Mouse (Mus musculus) myocyte (in vitro differentiated cells): ENCODE data around the gene Masp2. TPM values are rescaled to one million over a fixed set of nuclear protein-coding genes. Genes with fewer than 3 reads are reported as not detected.
A peak's percentile ranks its signal among the peaks of the same experiment; 100 is the strongest.

Source experiments
- H3K27me3 ChIP-seq: one replicate; pipeline ENCODE4 v1.6.1; 2011; ENCODE audit not compliant: control insufficient read depth, insufficient read depth, insufficient read length
- H3K36me3 ChIP-seq: one replicate; pipeline ENCODE4 v1.6.1; 2011; ENCODE audit not compliant: control insufficient read depth, insufficient read depth
- H3K4me2 ChIP-seq: one replicate; pipeline ENCODE4 v1.6.1; 2011; ENCODE audit warnings: low read depth, control low read depth
- H3K4me3 ChIP-seq: one replicate; pipeline ENCODE4 v1.5.1; 2011; ENCODE audit warnings: mild to moderate bottlenecking, control low read depth, moderate library complexity
- H3K79me2 ChIP-seq: one replicate; pipeline ENCODE4 v1.6.1; 2011; ENCODE audit not compliant: control insufficient read depth, insufficient read depth
- H3ac ChIP-seq: one replicate; pipeline ENCODE4 v1.6.1; 2011; ENCODE audit not compliant: control insufficient read depth, insufficient read length
- CEBPB ChIP-seq: IDR thresholded peaks from 2 replicates; pipeline ENCODE4 v1.6.1; 2011; ENCODE audit warnings: mild to moderate bottlenecking, moderate library complexity; ENCODE audit not compliant: poor library complexity, insufficient read depth, severe bottlenecking
- E2F4 ChIP-seq: IDR thresholded peaks from one replicate; pipeline ENCODE4 v1.6.1; 2011; ENCODE audit warnings: mild to moderate bottlenecking, control low read depth, moderate library complexity; ENCODE audit not compliant: insufficient read depth
- MAX ChIP-seq: IDR thresholded peaks from one replicate; pipeline ENCODE4 v1.6.1; 2011; ENCODE audit warnings: low read depth, mild to moderate bottlenecking, control low read depth
- MYOD1 ChIP-seq, 3 experiments: IDR thresholded peaks; one replicate each; pipeline ENCODE4 v1.6.1; 2011; ENCODE audit warnings: control low read depth in 2 of 3, low read depth in 2 of 3, mild to moderate bottlenecking in 2 of 3, moderate library complexity in 1 of 3; ENCODE audit not compliant: insufficient read length in 2 of 3, control insufficient read depth in 1 of 3
- MYOG ChIP-seq, 3 experiments: IDR thresholded peaks; one replicate each; pipeline ENCODE4 v1.6.1; 2011; ENCODE audit warnings: control low read depth in 2 of 3, low read depth in 2 of 3, mild to moderate bottlenecking in 2 of 3; ENCODE audit not compliant: insufficient read length in 2 of 3, control insufficient read depth in 1 of 3, insufficient read depth in 1 of 3
- POLR2A ChIP-seq: IDR thresholded peaks from one replicate; pipeline ENCODE4 v1.6.1; 2011; ENCODE audit warnings: low read depth, mild to moderate bottlenecking, control low read depth, moderate library complexity; ENCODE audit not compliant: insufficient read length
- POLR2AphosphoS2 ChIP-seq: IDR thresholded peaks from one replicate; pipeline ENCODE4 v1.6.1; 2011; ENCODE audit warnings: low read depth, control low read depth; ENCODE audit not compliant: insufficient read length
- REST ChIP-seq: IDR thresholded peaks from one replicate; pipeline ENCODE4 v1.6.1; 2011; ENCODE audit warnings: mild to moderate bottlenecking, control low read depth, moderate library complexity; ENCODE audit not compliant: insufficient read depth, insufficient read length
- SRF ChIP-seq: IDR thresholded peaks from one replicate; pipeline ENCODE4 v1.6.1; 2011; ENCODE audit warnings: low read depth; ENCODE audit not compliant: control insufficient read depth, insufficient read length
- TCF12 ChIP-seq: IDR thresholded peaks from one replicate; pipeline ENCODE4 v1.6.1; 2011; ENCODE audit warnings: mild to moderate bottlenecking, control low read depth; ENCODE audit not compliant: poor library complexity, insufficient read depth, severe bottlenecking
- TCF3 ChIP-seq: IDR thresholded peaks from one replicate; pipeline ENCODE4 v1.6.1; 2011; ENCODE audit warnings: low read depth, control low read depth; ENCODE audit not compliant: insufficient read length
- USF1 ChIP-seq: IDR thresholded peaks from one replicate; pipeline ENCODE4 v1.6.1; 2011; ENCODE audit warnings: low read depth, mild to moderate bottlenecking, control low read depth, moderate library complexity
- polyA plus RNA-seq: library from polyadenylated mRNA; unstranded; fragments of >200 nt; fragmentation: generic; extraction: Trizol; gene quantifications from one replicate; pipeline ENCODE4 v1.2.1, GENCODE M21; 2012; ENCODE audit warnings: missing spikeins

Masp2 gene
- polyA plus RNA-seq, 1 experiment = 0.43 TPM

DNA sequence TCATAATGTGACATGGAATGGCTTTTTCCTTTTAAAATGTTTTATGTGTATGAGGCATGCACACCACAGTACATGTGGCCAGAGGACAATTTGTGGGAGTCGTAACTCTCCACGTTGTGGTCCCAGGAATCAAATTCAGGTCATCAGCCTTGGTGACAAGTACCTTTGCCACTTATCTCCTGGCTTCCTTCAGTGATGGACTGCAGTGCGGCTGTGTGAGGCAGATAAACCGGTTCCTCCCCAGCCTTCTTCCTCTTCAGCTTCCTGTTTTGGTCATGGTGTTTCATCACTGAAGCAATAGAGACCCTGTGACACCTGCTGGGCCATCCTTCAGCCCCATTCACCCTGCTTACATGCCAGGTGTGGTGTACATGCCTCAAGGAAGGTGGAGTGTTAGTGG is 19.1 kb upstream of the Masp2 start:
- TF ChIP-seq E2F4 (no peak), MYOD1 (IDR thresholded peaks at IDR 0.05; ENCODE audit: control insufficient read depth in 1 of 3, insufficient read length in 2 of 3, low read depth in 2 of 3) (no peak), CEBPB (no peak), POLR2A (no peak), TCF3 (no peak), REST (no peak), MYOG (IDR thresholded peaks at IDR 0.05; ENCODE audit: control insufficient read depth in 1 of 3, insufficient read depth in 1 of 3, insufficient read length in 2 of 3, low read depth in 2 of 3) (no peak), POLR2AphosphoS2 (no peak), TCF12 (no peak), SRF (no peak), MAX (no peak), USF1 (no peak)
- no peak overlapping the region for H3ac ChIP-seq
- H3K36me3 ChIP-seq = peaks cover 6% of the 10 kb centered on the region

DNA sequence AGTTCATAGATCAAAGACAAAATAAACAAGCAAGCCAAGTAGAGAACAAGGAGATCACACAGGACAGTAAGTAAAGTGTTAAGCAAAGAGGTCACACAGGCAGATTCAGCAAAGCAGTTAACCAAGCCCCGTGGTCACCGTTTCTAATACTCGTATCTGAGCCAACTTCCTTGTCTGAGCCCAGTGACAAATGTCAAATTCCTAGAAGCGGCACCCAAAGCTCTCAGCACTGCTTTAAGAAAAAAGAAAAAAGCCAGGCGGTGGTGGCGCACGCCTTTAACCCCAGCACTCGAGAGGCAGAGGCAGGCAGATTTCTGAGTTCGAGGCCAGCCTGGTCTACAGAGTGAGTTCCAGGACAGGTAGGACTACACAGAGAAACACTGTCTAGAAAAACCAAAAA is 15.7 kb upstream of the Masp2 start:
- TF ChIP-seq MYOG (IDR thresholded peaks at IDR 0.05; ENCODE audit: control insufficient read depth in 1 of 3, insufficient read depth in 1 of 3, insufficient read length in 2 of 3, low read depth in 2 of 3) (no peak), REST (no peak)
- H3K36me3 ChIP-seq = no peaks in the 10 kb centered on the region
- no peak overlapping the region for H3K4me2 ChIP-seq
- H3K79me2 ChIP-seq = no peaks in the 10 kb centered on the region
- H3ac ChIP-seq = no peak overlapping the region
- H3K27me3 ChIP-seq = no peaks in the 10 kb centered on the region
- H3K4me3 ChIP-seq = no peak overlapping the region

More for the DNA sequence above, 19.1 kb upstream of the Masp2 start:
- Histone ChIP-seq H3K4me2 (no peak overlapping the region), H3K79me2 (no peaks in the 10 kb centered on the region), H3K4me3 (no peak overlapping the region), H3K27me3 (no peaks in the 10 kb centered on the region)

DNA sequence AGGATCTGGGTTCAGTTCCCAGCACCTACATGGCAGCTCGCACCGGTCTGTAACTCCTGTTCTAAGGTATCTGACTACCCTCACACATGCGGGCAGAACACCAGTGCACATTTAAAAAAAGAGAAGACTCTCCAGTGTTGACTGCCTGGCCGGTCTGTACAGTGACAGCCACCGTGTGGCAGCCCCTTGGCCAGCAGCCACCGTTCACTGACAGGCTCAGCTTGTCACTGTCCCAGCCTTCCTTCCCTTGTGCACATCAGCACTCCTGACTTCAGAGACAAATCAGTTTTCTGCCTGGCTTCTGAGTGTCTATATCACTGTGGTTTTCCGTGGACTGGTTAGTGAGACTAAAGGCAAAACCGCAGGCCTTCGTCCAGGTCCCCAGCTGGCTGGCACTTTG is 13.6 kb upstream of the Masp2 start:
- Histone ChIP-seq H3K36me3 (peaks cover 2% of the 10 kb centered on the region), H3ac (no peak overlapping the region), H3K4me2 (no peak overlapping the region), H3K27me3 (no peaks in the 10 kb centered on the region), H3K4me3 (no peak overlapping the region), H3K79me2 (peaks cover 17% of the 10 kb centered on the region)
- TF ChIP-seq TCF3 = no peak
- no peak for TF ChIP-seq MAX
- no peak for TF ChIP-seq REST
- TF ChIP-seq CEBPB = no peak
- no peak for TF ChIP-seq POLR2AphosphoS2

- no peak for TF ChIP-seq POLR2A
- TF ChIP-seq USF1 = no peak
- TF ChIP-seq E2F4 = no peak
- TF ChIP-seq MYOD1 (IDR thresholded peaks at IDR 0.05; ENCODE audit: control insufficient read depth in 1 of 3, insufficient read length in 2 of 3, low read depth in 2 of 3) = no peak
- no peak for TF ChIP-seq MYOG (IDR thresholded peaks at IDR 0.05; ENCODE audit: control insufficient read depth in 1 of 3, insufficient read depth in 1 of 3, insufficient read length in 2 of 3, low read depth in 2 of 3)
- no peak for TF ChIP-seq MAX
- H3K4me2 ChIP-seq = no peak overlapping the region
- H3K79me2 ChIP-seq = peaks cover 17% of the 10 kb centered on the region
- no peak overlapping the region for H3K4me3 ChIP-seq
- no peak overlapping the region for H3ac ChIP-seq
- no peaks in the 10 kb centered on the region for H3K27me3 ChIP-seq
- H3K36me3 ChIP-seq = peaks cover 6% of the 10 kb centered on the region
These were observed 12.8 kb upstream of the Masp2 start for GRCm38 (mm10) chr4:148589565-148589964.

- peaks cover 6% of the 10 kb centered on the region for H3K36me3 ChIP-seq
- peaks cover 17% of the 10 kb centered on the region for H3K79me2 ChIP-seq
- no peaks in the 10 kb centered on the region for H3K27me3 ChIP-seq
- H3K4me2 ChIP-seq = peak overlapping the region; percentile 91
- peak overlapping the region; percentile 95 for H3ac ChIP-seq
- TF ChIP-seq MYOD1 (IDR thresholded peaks at IDR 0.05; ENCODE audit: control insufficient read depth in 1 of 3, insufficient read length in 2 of 3, low read depth in 2 of 3) = no peak
- TF ChIP-seq E2F4 = no peak
- TF ChIP-seq TCF12 = no peak
- no peak for TF ChIP-seq POLR2A
- TF ChIP-seq POLR2AphosphoS2 = no peak
- no peak for TF ChIP-seq REST
- no peak for TF ChIP-seq MYOG (IDR thresholded peaks at IDR 0.05; ENCODE audit: control insufficient read depth in 1 of 3, insufficient read depth in 1 of 3, insufficient read length in 2 of 3, low read depth in 2 of 3)
- no peak for TF ChIP-seq USF1
- no peak for TF ChIP-seq SRF
- TF ChIP-seq CEBPB = no peak
- no peak for TF ChIP-seq MAX
- TF ChIP-seq TCF3 = no peak
- peak overlapping the region; percentile 84 for H3K4me3 ChIP-seq
These were observed 11.8 kb upstream of the Masp2 start for GRCm38 (mm10) chr4:148590421-148591170.
